Mouse (Mus musculus): ENCODE measurements around the gene Parg.
A peak's percentile ranks its signal among the peaks of the same experiment; 100 is the strongest.
"Not testable (repeated sequence)": the region's sequence is repeated elsewhere in the genome, so short reads cannot be mapped to it uniquely, and the experiment has no call there.

Parg gene

DNA sequence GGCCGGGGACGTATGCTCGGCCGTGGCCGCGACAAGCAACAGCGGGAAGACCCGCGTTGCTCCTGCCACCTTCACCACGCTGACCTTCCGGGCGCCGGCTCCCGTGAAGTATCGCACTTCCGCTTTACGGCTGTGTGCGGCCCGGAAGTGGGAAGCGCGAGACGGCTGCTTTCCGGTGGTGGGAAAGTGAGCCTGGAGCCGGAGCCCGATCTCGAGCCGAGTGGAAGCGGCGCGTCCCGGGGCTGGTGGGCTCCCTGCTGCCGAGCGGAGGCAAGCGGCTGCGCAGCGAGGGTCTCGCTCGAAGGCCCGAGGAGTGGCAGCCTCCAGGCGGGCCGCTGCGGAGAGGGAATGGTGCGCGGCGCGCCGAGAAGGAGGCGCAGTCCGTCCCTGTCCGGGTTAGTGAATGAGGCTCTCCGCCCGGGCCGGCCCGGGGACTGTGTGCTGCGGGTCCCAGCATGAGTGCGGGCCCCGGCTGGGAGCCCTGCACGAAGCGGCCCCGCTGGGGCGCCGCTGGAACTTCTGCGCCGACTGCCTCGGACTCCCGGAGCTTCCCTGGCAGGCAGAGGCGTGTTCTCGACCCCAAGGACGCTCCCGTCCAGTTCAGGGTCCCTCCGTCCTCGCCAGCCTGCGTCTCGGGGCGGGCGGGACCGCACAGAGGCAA, at the start of gene Parg, which contains the start of gene Timm23:
Parg (plus strand) TSS at position 159 of the 661 bp plus-strand sequence.
Timm23 (minus strand) TSS at position 108 of the 661 bp plus-strand sequence.
- peak; percentile 78 for DNase-seq (ENCODE audit: low read depth, low spot score)

DNA sequence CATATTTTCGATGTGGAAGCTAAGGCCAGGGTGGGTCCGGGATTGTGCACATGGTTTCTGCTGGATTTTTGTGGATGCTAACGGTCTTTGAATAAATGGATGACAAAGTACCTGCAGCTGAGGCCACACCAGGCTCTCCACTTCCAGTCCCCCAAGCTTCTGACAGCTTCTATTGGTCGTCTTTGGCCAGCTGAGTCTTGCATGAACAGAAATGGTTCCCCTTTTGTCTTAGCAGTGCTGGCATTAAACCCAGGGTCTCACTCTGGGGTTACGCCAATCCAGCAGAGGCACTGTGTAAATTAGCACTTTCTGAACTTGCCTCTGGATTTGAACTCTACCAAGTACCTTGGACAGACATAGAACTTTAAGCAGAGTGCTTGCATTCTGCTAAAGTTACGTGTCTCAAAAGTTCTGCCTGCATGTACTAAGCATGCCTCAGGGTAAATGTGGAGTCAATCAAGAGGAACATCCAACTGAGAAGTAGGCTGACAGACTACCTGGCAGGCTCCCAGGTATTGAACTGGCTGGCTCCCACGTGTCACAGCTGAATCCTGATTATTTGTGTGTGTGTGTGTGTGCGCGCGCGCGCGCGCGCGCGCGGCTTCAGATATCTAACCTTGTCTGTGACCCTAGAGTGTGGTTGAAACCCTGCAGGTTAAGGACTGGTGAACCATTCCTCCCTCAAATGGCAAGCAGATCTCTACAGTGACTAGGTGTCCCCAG, 49.3 kb upstream of the Parg start:
- no peak for DNase-seq (ENCODE audit: low read depth, low spot score)

DNA sequence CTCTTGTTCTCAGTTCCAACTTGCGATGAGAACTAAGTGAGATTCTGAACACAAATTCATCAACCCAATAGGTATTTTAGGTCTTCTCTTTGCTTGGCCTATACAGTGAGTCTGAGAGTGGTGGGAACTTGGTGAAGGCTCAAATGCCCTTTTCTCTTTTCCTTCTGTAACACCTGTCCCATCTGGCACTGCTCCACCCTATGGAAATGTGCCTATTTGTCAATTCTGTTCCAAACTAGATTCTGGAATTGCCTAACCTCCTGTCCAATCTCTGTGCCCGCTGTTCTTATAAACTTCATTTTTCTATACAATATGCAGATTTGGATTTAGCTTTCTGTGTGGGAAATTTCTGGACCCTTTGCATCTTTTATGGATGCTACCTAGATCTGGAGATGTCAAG, 48.6 kb upstream of the Parg start:
- no peak for DNase-seq (ENCODE audit: low read depth, low spot score)

DNA sequence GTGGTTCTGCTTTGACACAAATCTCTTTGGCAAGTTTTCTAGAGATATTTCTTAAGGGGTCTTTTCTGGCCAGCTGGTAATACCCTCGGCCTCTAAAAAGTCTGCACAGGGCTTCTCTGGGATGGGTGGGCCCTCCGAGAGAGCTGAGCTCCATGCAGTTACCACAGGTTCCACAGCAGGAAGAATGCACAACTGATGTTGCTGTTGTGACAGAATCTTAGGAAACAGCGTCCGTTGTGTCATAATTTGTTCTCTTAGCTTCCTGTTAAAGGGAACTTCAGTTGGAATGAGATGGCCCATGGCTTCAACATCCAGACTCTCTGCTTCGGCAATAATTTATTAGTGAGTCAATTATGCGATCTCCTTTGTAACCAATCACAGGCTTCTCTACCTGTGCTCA, 47.0 kb upstream of the Parg start:
- no peak for DNase-seq (ENCODE audit: low read depth, low spot score)

DNA sequence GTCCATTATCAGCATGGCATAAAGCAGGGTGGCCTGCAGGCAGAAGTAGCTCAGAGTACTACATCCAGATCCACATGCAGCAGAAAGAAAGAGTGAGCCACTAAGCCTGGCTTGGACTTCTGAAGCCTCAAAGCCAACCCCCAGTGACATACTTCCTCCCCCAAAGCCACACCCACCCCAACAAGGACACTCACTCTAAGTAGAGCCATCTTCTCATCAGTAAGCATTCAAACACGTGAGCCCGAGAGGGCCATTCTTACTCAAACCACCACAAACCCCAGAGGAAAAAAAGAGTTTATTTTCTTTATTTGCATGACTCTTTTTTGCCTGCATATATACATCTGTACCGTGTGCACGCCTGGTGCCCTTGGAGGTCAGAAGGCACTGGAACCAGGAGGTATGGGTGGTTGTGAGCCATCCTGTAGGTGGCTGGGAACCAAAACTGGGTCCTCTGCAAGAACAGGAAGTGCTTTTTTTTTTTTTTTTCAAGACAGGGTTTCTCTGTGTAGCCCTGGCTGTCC, 42.5 kb upstream of the Parg start:
- no peak for DNase-seq (ENCODE audit: low read depth, low spot score)

DNA sequence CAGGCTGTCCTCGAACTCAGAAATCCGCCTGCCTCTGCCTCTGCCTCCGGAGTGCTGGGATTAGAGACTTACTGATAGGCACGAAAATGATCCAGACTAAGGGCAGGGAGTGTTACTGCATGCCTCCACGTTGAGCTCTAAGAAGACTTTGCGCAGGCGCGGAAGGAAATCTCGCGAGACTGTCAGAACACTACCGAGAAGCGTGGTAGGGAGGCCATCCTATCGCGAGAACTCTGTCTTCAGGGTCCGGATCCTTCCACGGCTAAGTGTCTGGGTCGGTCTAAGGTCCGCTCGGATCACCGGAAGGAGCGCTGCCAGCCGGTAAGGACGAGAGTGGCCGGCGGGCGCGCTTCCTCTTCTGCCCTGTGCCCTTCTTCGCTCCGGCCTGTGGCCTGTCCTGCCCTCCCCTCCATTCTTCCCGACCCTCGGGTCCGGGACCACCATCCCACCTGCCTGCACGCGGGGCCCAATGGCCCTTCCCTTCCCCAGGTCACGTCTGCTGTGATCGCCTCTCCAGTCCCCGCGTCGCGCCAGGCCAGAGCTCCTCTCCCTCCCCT, 42.0 kb upstream of the Parg start, which contains the start of gene Ncoa4:
Ncoa4 (plus strand) TSS at position 176 of the 557 bp plus-strand sequence.
- peak; percentile 97 for DNase-seq (ENCODE audit: low read depth, low spot score)

- no peak for DNase-seq (ENCODE audit: low read depth, low spot score)
These were observed 41.2 kb upstream of the Parg start for GRCm38 (mm10) chr14:32160563-32160962.

GRCm38 (mm10) chr14:32161090-32161885, 40.5 kb upstream of the Parg start:
- no peak for DNase-seq (ENCODE audit: low read depth, low spot score)

DNA sequence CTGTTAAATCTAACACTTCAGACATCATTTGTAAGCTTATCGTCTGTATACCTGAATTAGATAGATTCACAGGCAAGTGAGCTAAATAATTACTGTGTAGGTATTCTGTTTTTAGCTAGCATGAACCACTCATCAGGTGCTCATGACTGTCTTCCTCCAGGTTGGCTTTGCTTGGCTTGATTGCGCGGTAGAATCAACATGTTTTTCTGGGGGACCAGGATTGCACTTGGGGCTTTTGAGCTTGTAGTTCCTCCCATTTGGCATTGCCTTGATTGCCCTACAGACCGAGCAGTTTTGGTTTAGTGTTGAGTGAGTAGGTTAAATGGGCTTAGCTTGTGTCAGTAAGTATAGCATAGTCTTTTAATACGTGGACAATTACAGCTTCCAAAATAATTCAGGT, 39.5 kb upstream of the Parg start:
- DNase-seq (ENCODE audit: low read depth, low spot score) = no peak

DNA sequence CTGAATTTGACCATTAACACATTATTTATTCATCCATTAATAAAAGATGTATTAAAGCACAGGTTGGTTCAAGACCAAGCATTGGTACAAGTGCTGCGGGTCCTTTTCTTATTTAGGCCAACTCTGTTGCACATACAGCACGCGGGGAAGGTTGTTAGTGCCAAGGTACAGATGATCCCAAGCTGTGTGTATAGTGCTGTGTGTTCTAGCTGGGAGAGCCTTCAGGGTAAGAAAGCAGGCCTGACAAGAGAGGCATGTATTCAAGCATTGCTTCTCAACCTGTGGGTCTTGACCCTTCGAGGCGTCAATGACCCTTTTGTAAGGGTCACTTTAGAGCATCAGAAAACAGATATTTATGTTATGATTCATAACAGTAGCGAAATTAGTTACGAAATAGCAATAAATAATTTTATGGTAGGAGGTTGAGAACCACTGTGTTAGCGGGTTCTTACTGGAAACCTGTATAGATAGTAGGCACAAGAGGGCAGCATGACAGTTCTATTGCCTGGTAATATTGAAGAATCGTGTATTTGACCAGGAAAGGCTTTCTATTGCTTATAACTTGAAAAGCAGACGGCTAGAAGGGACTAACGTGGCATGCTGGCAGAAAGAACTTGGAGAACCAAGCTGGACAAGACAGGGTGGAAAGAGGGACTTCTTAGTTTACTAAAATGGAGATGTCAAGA, 38.4 kb upstream of the Parg start:
- DNase-seq (ENCODE audit: low read depth, low spot score) = no peak

- DNase-seq (ENCODE audit: low read depth, low spot score) = no peak
These were observed 37.3 kb upstream of the Parg start for GRCm38 (mm10) chr14:32164173-32165051.

DNA sequence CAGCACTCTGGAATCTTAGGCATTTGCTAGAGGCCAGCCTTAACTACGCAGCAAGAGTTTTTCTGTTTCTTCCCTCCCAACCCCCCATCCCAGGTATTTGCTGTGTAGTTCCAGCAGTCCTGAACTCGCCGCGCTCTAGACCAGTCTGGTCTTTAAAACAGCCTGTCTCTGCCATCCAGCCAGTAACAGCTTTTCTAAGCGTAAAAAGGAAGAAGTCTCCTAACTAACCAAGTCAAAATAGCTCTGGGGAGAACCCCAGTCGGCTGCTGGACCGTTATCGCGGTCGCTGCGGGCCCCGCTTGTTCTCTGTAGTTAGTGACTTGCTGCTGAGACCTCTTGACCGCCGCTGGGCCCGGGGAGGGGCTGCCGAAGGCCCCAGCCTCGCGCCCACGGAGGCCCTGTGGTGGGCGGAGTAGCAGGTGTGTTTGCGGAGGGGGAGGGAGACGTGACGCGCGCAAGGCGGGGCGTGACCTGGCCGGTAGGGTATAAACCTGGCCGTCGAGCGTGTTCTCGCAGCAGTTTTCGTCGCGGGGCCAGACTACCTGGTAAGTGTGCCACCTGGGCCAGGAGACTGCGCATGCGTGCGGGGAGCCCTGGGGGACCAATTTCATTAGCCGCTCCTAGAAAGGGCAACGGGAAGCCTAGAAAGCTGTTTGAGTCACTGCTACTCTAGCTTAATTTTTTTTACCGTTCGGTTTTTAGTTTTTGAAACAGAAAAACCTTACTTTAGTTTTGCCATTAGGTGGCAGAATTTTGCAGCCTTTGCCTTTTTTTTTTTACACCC, 36.3 kb upstream of the Parg start:
- peak; percentile 61 for DNase-seq (ENCODE audit: low read depth, low spot score)

GRCm38 (mm10) chr14:32166062-32166441, 35.7 kb upstream of the Parg start:
- no peak for DNase-seq (ENCODE audit: low read depth, low spot score)

GRCm38 (mm10) chr14:32166840-32167239, 34.9 kb upstream of the Parg start:
- DNase-seq (ENCODE audit: low read depth, low spot score) = no peak

DNA sequence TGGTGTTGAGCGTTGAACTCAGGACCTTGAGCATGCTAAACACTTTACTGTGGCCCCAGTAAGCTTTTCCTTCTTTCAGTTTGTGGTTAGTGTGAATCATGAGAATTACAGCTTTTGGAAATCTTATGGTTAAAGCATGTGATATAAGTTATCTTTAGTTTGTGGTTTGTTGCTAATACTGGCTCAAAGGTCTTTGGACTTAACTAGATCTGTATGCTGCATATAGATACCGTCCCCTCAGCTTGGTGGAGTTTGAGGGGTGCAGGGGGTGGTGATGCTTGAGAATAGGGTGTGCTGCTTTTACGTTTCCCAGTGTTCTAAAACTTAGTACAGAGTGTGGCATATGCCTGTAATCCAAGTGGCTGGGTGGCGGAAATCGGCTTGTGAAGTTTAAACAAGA, 34.4 kb upstream of the Parg start:
- no peak for DNase-seq (ENCODE audit: low read depth, low spot score)

GRCm38 (mm10) chr14:32168653-32169231, 33.0 kb upstream of the Parg start:
- DNase-seq (ENCODE audit: low read depth, low spot score) = no peak

DNA sequence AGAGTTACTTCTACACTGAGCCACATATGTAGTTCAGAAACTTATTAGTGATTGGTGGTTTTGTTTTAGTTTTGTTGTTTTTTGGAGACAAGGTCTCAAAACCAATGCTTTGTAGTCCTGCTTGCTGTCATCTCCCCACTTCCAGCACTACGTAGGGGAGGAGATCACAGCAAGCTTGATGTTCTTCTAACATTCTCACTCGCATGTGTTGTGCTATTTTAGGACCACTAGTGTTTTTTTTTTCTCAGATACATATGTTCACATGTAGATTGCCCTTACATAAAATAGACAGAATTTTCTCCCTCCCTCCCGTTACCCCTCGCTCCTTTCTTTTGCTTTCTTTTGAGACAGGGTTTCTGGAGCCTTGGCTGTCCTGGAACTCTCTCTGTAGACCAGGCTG, 31.6 kb upstream of the Parg start:
- no peak for DNase-seq (ENCODE audit: low read depth, low spot score)

DNA sequence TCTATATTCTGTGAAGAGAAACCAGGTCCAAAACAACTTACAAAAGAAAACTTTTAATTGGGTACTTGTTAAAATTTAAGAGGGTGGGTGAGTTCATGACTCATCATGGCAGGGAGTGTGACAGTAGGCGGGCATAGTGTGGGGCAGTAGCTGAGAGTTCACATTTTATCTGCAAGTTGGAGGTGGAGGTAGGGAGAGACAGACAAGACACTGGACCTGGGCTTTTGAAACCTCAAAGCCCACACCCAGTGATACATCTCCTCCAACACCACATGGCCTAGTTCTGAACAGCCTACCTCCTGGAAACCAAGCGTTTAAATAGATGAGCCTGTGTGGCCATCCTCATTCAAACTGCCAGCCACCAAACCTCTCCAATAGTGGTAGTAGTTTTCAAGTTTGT, 26.4 kb upstream of the Parg start:
- no peak for DNase-seq (ENCODE audit: low read depth, low spot score)

DNA sequence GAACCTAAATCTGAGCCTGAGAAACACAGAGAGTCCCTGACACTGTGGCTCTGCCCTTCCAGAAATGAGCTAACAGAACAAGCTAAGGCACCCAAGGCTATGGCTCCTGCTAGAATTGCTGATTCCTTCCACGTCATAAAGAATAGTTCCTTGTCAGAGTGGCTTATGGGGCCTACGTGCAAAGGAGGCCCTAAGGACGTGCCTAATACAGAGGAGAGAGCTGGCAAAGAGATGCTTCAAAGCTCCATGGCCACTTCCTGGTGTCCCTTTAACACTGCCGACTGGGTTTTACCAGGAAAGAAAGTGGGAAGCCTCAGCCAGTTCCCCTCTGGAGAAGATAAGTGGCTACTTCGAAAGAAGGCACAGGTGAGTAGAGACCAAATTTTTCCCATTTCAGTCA, 25.2 kb upstream of the Parg start:
- DNase-seq (ENCODE audit: low read depth, low spot score) = not testable (repeated sequence)

Data from embryo, embryonic 11.5 days (tissue).